Mouse (Mus musculus): ENCODE results near the gene Mvb12b. TPM values are rescaled to one million over a fixed set of nuclear protein-coding genes. Genes with fewer than 3 reads are reported as not detected.

The Mvb12b gene
- total RNA-seq, 2 experiments from 2014 or later = 25.2 to 27.4 TPM

DNA sequence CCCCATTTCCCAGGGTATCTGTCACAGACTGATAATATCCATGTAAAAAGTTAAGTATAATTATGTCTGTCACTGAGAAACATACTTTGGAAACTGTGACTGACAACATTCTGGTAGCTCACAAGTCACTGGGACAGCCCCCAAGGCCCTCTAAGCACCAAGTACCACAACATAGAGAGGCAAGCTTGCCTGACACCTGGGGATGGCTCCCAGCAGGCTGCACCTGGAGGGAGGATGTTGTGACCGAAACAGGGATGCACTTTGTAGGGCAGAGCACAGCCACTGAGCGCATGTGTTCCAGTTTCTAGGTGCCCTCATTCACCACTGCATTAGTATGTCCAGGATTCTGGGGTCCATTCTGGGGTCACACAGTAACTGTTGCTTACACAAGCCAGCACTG, 69.4 kb downstream of the Mvb12b start:
- intact Hi-C loops (cut with DNase I) = no loop called here
- no peak for DNase-seq

DNA sequence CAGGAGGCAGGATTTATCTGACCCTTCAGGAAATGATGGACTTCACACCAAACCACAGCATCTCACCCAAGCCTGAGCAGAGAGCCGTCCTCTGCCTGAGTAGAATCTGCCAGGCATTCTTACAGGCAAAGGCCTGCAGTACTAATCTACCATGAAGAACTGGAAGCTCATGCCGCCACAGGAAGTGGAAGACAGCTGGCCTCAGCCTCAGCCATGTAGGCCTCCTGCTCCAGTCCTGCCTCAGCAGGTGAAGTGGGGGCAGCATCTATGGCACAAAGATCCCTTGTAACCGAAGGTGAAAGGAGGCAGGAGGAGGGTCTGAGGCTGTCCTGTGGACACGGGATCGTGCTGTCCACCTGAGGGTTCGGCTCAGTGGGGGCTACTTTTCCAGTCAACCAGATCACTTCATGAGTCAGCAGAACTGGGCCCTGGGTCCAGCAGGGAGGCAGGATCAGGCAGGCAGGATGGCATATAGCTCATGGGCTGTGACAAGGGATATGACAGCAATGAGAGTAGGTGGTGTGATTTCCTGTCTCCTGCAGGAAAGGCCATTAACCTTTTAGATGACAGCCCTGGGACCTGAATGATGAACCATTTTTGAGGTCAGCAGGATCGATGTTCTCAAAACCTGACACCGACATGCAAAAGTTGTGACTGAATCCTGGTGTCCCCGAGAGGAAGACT, 69.9 kb downstream of the Mvb12b start:
- DNase-seq = no peak
- intact Hi-C loops (cut with DNase I) = no loop called here

DNA sequence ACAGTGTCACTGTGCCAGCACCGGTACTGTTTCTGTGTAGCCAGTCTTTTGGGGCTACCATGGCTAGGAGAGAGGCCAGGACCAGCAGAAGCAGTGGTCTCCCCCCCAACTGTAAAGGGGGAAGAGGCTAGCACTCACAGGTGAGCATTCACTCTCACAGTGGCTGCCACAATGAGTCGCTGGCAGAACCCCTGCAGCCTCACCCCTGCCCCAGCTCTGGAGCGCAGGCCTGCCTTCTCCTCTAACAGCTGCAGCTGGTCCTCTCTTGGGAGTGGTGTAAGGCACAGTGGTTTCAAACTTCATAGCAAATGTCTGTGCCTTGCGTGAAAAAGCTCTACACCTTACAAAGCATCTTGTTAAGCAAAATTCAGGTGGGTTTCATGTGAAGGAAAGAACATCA, 70.7 kb downstream of the Mvb12b start:
- intact Hi-C loops (cut with DNase I) = no loop called here
- DNase-seq = no peak

DNA sequence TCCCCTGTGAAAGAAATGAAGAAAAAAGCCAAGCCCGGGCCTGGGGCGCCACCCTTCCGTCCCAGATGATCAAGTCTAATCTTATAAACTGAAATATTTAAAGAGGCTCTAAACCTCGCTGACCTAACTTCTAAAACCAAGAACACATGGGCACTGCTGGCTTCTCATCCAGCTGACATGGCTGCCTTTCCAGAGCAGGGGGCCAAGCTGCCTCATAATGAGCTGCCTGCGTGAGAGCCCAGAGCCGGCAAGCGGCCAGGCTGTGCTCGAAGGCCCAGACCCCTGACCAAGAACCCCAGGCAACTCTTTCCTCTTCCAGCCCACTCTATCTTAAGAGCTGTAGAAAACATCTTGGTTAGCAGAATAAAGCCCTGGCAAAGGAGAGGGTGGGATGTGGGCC, 73.2 kb downstream of the Mvb12b start:
- intact Hi-C loops (cut with DNase I) = no loop called here
- DNase-seq = no peak

DNA sequence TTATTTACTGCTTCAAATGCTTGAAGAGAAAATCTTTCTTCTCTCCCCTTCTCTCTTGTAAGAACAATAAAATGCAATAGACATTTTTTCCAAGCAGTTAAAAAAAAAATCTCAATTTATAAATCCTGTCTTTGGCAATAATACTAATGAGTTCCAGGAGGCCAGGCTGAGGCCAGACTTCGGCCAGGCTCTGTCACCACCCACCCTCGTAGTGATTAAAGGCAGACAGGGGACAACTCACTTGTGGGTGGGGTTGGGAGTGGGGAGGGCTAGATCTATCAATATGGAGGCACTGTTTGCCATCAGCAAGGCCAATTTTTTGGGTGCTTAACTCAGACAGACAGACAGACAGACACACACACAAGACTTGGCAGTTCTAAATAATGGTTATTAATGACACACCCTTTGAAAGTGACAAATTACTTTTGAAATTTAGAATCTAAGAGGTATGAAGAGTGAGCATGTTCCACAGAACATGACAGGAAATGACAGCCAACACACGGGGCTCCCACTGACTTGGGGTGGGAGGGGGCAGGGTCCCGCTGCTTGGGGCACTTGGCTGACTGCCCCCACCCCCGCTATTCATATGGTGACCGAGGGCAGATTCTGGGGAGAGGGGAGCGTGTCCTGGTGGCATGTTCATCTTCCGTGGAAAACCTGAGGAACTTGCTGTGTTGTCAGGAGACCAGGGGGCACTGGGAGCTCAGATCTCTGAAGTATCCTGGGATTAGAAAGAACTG, 74.1 kb downstream of the Mvb12b start:
- intact Hi-C loops (cut with DNase I) = no loop called here
- DNase-seq = no peak

DNA sequence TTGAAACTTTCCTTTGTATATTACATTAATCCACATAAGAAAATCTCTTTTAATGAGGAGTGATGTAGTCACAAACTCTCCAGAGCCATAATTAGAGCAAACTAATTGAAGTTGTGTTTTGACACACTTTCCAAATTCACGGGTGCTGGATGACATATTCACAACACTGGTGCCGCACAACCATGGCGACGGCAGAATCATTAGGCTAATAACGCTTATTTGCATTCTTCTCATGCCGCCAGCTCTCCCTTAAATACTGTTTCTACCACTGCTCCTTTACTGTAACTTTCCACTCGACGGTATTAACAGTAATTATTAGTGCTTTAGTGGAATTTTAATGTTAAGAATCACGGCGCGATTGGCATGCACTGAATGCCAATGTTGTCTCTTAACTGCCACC, 74.8 kb downstream of the Mvb12b start:
- intact Hi-C loops (cut with DNase I) = no loop called here
- no peak for DNase-seq

DNA sequence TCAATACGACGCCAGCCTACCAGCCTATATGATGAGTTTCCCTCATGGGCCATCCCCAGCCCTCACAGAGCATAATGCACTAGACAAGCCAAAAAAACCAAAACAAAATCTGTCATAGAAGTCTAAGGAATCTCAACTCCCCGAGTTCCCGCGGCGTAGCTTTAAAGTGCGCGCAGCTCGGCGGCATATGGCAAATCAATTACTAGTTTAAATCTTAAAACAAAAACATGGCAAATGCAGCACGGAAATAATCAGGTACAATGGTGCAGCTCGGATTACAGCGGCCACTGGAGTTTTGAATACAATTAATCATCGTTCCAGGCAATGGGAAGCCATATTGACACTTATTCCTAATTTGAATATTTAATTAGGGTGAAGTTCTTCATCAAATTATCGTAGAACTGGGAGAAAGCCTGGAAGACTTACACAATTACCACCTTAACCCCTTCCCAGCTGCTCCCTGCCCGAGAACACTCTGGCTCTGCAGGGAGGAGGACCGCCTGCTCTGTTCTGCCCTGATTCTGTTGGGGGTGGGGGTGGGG, 76.3 kb downstream of the Mvb12b start:
- intact Hi-C loops (cut with DNase I) = no loop called here
- DNase-seq = no peak

DNA sequence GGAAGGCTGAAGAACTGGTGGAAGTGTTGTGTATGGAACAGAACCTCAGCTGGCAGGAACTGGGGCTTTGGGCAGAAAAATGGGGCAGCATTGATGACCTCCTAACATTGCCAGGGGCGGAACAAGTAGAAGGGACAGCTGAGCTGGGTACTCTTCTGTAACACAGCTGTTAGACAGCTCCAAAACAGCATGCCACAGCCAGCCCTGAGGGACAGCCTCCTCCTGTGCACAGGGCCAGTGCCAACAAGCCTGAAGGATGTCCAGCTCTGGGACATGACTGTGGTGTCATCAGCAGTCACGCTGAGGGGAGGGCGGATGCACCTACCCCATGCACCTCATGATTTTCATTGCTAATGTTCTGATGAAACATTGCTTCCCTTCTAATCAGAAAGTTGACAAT, 78.7 kb downstream of the Mvb12b start:
- intact Hi-C loops (cut with DNase I) = loop anchor here (5.0 kb wide), 1 partner anchor 62 kb away; no protein-coding TSS in a partner anchor
- peak in 1 of 2 experiments; percentile 25 for DNase-seq

DNA sequence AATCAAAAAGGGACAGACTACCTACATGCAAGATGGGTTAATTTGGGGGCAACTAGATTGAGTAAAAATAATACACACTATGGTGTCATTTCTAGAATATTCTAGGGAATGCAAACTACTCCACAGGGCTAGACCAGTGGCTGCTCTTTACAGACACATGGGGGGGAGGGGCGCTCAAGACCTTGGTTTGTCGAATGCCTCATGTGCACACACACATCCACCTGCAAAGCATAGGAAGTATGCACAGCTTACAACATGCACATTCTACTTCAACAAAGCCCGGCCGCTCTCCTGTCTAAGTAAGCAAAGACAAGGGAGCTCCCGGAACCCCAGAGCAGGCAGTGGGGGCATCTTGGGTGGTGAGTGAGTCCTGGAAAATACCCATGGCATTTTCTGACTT, 79.7 kb downstream of the Mvb12b start:
- no peak for DNase-seq
- intact Hi-C loops (cut with DNase I) = loop anchor here (5.0 kb wide), 1 partner anchor 61 kb away; no protein-coding TSS in a partner anchor

DNA sequence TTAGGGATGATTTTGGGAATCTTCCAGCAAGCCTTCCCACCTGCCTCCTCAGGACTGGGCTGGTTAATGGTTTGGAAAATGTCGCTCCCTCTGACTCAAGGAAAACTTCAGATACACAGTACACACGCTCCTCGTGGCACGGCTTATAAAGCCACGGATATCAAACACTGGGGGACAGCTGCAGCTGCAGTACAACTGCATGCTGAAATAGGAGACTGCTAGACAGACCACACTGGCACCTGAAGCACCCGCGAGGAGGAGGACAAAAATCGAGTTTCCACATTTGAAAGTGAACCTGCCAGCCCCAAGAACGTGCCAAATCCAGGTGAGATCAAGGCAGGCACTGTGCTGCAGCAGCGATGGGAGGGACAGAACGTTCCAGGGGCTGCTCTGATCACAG, 82.1 kb downstream of the Mvb12b start:
- DNase-seq = no peak
- intact Hi-C loops (cut with DNase I) = loop anchor here (5.0 kb wide), 1 partner anchor 58 kb away; no protein-coding TSS in a partner anchor

DNA sequence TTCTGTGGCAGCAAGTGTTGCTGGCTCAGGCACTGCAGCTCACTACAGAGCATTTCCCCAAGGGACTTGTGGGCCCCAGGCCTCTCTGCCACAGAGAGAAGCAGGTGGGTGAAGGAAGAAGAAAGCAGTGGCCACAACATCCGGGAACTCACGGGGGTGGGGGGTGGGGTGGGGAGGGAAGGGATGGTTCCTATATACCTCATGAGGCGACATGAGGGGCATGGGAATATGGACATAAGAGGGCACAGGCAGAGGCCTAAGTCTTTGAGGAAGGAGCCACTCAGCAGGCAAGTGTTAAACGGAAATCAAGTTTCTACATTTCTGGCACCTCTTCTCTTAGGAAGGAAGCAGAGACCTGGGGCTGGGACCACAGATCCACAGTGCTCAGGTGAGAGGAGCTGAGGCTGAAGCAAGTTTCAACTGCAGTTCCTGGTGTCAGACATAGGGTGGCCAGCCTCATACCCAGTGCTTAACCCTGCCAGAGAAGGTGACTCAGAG, 84.0 kb downstream of the Mvb12b start:
- intact Hi-C loops (cut with DNase I) = no loop called here
- DNase-seq = no peak

DNA sequence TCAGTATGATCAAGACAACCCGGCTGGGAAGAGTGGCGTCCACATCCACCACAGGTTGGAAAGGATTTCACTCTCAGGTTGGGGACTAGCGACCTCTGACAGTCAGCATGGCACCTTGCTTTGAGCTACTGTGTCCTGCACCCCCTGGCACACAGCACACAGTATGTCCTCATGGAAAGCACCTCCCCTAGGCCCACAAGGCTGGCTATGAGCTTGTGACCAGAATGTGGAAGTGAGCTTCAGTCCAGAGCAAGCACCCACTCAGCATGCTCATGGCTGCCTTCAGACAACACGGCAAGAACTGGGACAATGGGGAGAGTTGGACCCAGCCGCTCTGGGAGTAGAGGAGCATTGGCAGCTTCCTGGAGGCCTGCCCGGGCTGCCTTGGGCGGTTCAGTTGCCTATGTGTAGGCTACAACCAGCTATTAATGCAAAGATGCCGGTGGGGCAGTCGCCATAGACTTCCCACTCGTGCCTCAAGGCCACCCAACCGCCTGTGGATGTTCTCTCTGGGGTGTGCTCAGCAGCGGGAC, 84.6 kb downstream of the Mvb12b start:
- intact Hi-C loops (cut with DNase I) = no loop called here
- DNase-seq = no peak

DNA sequence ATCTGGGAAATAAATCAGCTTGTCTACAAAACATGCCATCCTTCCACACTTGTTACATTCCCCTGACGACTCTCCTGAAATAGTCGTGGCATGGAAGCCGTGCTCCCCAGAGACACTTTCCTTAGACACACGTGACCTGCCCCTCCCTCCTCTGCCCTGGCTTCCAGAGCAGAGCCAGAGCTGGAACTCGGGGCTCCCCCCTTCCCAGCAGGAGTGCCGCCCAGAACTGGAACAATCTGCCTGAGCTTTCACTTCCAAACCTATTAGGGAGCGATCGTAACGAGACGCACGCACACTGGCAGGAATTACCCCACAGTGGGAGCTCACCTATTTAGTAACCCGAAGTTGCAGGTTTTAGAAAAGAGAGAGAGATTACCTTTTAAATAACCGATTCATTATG, 86.0 kb downstream of the Mvb12b start:
- no peak for DNase-seq
- intact Hi-C loops (cut with DNase I) = no loop called here

DNA sequence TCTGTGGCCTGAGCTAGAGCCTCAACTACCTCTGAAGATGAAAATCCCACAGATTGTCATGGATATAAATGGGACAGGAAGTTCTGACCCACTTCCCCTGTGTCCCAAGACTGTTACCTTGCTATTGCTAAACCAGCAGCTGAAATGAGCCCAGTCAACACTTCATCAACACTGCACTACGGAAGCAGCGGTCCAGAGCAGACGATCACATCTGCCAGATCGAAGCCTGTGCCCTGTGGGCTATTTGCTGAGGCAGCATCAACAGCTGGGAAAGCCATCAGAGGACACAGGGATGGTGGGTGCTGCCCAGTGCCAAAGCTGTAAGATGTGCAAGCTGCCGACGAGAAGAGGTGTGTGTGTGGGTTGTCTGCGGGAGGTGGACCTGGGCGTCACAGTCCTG, 86.4 kb downstream of the Mvb12b start:
- no peak for DNase-seq
- intact Hi-C loops (cut with DNase I) = no loop called here

DNA sequence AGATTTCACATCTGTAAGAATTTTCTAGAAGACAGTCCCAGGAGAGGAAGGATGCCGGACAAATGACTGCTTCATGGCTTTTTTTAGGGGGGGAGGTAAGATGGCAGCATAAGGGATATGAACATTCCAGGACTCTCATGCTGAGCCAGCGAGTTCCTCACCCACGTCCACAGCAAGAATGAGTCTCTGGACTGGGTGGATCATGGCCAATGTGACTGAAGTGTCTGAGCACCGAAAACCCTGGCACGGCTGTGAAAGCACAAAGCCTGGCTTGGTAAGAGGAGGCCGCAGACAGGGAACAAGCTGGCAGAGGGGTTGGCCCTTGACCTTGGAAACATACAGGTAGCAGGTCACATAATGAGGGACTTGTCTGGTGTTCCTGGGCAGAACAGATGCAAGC, 87.5 kb downstream of the Mvb12b start:
- DNase-seq = no peak
- intact Hi-C loops (cut with DNase I) = no loop called here

DNA sequence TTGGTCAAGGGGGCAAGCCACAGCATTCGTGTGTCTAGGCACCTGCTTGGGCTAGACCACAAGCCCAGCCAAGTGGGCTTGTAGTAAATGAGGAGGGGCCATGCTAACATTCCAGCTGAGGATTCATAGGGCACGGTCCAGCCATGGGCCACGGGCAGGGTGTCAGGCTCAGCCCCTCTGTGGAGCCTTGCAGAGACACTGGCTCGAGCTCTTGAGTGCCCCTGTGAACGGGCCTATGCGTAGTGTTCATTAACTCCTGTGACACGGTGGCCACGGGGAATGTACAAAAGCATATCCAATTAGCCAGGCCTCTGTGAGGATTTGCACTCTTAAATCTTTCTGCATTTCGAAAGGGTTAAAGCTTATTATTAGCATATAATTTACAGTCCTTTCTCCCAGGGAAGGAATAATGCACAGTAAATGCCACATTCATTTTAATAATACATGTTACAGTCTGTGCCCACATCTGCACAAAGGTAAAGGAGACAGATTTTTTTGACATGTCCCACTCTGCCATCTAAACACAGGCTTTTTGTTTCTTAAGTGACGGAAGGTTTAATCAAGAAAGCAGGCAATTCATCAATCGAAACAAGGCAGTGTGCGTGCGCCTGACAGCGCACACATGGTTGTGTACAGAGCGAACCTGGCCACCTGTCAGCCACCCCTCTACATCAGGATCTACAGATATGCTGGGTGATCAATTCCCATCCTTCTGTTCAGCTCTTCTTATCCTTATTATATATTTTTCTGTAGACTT, 91.9 kb downstream of the Mvb12b start:
- intact Hi-C loops (cut with DNase I) = no loop called here
- no peak for DNase-seq

DNA sequence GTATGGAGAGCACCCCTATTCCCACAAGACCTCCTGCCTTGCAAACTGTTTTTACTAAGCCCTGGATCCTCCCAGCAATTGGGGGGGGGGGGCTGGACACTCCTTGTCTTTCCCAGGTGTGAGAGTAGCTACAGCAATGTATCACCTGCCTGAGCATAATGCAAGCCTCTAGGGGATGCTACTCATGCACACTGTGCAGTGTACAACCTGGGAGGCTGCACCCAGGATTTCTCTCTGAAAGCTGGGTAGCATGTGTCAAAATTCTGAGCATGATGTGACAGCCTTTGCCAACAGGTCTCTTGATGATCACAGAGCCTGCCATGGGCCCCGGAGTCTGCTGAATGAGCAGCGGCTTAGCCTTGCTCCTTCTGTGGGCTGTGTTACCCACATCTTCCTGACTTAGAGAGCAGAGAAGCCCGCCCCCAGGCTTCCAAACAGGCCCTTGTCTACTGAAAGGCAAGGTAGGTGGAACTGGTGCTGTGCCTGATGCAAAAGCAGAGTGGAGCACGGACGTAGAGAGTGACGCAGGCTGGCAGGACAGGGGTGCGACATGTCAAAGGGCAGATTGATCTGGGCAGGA, 92.7 kb downstream of the Mvb12b start:
- DNase-seq = no peak
- intact Hi-C loops (cut with DNase I) = no loop called here

DNA sequence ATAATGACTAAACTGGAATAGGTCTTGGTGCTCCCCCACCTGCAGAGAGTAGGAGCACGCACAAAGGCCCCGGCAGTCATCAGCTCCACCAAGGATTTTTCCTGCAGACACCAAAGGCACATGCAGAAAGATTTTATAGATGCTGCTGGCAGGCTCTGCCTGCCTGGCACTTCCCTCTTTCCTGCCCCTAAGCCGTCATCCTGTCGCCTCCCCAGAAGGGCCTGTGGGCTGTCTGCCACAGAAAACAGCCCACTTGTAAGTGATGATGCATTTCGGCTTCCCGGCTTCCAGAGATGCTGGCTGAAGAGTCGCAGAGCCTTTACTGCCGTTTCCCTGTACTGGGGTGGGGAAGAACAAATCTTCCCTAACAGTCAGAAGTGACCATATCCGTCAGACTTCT, 93.3 kb downstream of the Mvb12b start:
- no peak for DNase-seq
- intact Hi-C loops (cut with DNase I) = no loop called here

DNA sequence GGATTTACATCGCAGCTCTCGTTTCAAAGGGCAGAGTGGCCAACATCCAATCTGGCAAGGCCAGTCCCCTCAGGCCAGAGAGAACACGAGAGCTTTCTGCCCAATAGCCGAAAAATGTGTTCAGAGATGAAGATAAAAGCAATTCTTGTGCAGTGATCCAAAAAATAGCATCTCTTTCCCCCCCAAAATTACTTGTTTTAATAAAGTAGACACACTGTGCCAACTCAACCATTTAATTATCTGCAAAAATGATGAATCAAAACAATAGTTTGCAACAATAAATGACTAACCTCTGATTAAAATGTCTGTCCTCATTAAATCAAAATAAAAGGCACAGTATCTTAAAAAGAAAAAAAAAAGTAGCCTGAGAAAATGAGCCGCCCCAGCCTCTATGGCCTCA, 97.4 kb downstream of the Mvb12b start:
- DNase-seq = no peak
- intact Hi-C loops (cut with DNase I) = no loop called here

DNA sequence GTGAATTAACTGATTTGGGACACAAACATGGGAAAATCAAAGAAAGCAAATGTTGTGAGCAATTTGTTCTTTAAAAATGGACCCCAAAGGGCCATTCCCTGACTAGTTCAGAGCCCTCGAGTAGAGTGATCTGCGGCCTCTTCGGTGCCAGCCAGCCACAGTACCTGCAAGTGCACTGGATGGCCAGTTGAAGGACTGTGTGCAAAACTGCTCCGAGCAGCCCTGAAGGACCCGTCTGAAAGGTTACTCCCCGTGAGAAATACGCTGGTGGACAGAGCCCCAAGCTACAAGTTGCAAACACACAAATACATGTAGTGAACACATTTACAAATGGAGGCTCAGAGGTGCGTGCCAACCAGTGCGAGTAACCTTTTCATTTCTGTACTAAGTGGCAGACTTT, 98.0 kb downstream of the Mvb12b start:
- intact Hi-C loops (cut with DNase I) = no loop called here
- DNase-seq = no peak
